Mouse (Mus musculus): ENCODE data around the gene Slc4a4.

- no peak for TF ChIP-seq CTCF (IDR thresholded peaks at IDR 0.05; ENCODE audit: insufficient read depth, low read depth, low read length)
- no peak for TF ChIP-seq POLR2A (IDR thresholded peaks at IDR 0.05; ENCODE audit: insufficient read depth, low read depth, low read length)
These were observed 89.8 kb downstream of the Slc4a4 start for GRCm38 (mm10) chr5:88976428-88976827.

All from olfactory bulb, adult 2 months (tissue).